Mouse (Mus musculus) T-helper 1 cell (primary cell): ENCODE data around the gene Edem2.

Experiments
- in situ Hi-C: fragments of 300-600 bp; cut with MboI, MseI; formaldehyde crosslinking; loops from one replicate; pipeline ENCODE4 v1.15.1; 2025; ENCODE audit warnings: high pct_unique_total_duplicates

Edem2 gene

DNA sequence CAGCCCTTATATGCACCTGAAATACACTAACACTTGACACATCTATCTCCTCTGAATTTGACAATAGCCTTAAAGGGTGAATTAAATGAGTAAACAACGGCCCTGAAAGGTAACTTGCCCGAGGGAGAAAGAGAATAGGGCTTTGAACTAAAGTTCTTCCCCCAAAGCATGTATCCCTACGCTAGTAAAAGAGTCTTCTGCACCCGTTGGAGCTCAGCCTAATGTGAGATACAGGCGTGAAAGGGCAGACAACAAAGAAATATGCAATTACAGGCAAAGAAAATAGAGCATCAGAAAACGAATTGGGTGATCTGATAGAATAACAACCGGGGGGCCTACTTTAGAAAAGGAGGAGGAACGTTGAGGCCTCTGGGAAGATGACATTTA lies 37.9 kb downstream of the Edem2 start:
- in situ Hi-C loops = no loop called here

DNA sequence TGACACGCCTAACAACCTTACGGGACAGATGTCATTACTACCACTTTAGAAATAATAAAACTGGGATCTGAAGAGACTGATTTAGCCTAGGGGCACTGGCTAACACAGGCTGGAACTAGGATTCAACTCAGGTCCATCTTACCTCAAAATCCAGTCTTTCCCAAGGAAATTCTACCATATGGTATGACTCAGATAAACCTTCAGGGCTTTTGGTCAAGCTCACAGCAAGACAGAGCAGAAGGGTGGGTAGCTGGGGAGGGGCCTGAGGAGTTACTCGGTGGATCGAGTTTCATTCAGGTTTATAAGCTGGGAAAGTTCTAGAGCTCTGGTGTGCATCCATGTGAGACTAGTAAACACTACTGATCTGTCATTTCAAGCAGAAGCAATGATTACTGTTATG lies 40.1 kb downstream of the Edem2 start:
- in situ Hi-C loops = no loop called here

DNA sequence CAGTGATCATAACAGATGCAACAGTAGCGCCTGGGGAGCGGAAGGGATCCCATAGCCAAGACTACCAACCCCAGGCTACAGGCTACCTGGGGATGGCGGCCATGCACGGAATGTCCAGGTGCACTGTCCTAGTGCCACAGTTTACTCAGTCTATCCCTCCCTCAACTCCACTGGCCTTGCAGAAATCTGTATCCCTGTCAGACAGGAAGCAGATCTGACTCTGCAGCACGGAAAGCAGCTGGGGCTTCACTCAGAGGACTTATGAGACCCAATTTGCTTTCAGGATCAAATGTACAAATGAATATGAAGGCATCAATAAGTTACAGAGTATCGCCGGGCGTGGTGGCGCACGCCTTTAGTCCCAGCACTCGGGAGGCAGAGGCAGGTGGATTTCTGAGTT lies 41.5 kb downstream of the Edem2 start:
- in situ Hi-C loops = no loop called here

DNA sequence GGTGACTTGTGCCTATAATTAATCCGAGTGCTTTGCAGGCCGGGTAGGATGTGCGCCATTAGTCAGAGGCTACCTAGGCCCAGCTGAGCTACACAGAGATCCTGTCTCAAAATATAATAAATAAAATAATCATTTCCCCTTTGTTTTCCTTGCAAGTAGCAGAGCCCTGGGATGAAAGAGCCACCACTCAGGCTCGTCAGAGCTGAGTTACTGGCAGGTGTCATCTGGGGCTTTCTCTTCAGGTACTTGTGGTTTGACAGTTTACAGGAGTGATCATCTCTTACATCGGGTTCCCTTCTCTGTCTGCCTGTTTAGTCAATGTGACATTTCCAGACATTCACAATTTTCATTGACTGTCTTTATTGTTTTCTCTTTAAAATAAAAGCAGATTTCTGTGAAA lies 42.7 kb downstream of the Edem2 start:
- in situ Hi-C loops = no loop called here

DNA sequence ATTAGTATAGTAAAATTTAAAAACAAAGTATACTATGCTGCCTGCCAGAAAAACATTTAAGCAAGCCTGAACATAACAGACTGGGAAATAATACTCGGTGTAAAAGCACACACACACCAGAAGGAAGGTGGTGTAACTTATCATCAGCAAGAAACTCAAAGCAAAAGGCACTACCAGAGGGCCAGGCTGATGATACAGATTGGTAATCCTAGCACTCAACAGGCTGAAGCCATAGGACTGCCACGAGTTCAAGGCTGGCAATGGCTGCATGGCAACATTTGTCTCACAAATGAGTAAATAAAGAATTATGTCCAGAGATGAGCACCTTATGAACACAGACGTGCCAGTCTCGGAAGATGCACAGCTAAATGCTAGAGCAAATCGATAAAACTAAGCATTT lies 45.5 kb downstream of the Edem2 start:
- in situ Hi-C loops = no loop called here

DNA sequence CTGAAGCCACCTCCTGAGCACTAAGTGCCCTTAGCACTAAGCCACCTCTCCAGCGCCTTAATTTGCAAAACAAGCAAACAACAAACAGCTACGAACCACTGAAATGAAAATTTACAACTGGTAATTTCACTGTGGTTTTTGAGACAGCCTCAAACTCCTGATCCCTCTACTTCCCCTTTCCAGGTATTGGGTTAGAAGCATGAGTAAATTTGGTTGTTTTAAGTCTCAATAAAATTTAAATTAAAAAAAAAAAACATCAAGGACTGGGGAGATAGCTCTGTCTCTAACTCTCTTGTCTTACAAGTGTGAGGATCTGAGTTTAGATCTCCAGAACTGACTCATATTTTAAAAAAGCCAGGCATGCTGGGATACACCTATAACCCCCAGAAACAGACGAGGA lies 46.1 kb downstream of the Edem2 start:
- in situ Hi-C loops = no loop called here

DNA sequence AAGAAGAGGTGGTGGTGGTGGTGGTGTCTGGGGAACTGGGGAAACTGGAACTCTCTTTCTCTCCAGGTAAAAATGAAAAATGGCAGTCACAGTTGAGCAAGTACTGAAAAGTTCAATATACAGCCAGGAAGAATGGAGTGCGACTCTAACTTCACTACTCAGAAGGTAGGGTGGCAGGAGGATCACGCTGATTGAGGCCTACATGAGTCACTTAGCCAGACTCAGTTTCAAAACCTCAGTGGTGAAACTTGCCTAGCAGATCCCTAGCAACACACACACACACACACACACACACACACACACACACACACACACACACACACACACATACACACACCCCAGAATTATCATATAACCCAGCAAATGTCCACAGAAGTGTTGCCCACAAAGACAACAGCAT lies 47.4 kb downstream of the Edem2 start:
- in situ Hi-C loops = no loop called here

DNA sequence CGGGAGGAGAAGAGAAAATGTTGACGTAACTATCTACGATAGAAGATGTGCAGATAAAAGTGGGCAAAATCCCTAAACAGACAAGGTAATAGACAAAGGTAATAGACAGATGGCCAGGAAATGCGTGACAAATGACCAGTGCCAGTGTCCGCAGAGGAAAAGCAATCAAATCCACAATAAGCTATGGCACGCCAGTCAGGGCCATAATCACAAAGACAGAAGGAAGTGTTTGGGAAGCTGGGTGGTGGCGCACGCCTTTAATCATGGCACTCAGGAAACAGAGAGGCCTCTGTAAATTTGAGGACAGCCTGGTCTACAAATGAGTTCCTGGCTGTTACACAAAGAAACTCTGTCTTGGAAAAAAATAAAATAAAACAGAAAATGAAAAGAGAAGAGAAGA lies 48.1 kb downstream of the Edem2 start:
- in situ Hi-C loops = no loop called here

DNA sequence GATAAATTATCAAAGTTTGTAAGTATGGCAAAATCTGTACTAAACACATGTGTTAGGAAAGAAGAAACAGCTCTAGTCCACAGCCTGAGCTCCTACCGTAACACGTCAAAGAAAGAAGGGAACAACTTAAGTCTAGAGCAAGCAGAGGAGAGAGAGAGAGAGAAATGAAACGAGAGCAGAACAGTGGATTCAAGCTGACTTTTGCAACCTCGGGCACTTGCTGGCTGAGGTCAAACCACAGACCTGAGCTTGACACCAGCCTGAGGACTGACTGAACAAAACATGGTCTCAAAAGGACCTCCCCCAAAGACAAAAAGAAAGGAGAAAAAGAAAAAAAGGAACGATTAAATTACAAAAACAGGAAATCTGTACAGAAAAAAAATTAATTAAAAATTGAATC lies 48.7 kb downstream of the Edem2 start:
- in situ Hi-C loops = no loop called here

DNA sequence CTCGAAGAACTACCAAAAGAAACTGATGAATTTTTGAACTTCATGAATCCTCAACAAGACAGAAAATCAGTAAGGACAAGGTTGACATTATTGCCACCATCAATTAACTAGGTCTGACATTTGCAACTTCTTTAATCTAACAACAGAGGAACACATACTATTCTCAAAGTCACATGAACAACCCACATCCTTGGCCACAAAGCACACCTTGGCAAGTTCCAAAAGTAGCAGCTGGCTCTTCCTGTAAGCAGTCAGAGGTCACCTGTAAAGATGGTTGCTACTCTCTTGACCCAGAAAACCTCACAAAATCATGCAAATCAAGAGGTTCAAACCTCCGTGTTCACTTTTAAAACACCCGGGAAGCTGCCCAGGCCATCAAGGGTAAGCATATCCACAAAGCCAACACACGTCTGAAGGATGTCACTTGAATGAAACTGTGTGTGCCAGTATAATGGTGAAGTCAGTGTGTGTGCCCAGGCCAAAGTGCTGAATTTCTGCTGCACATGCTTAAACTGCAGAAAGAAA lies 49.6 kb downstream of the Edem2 start:
- in situ Hi-C loops = no loop called here

DNA sequence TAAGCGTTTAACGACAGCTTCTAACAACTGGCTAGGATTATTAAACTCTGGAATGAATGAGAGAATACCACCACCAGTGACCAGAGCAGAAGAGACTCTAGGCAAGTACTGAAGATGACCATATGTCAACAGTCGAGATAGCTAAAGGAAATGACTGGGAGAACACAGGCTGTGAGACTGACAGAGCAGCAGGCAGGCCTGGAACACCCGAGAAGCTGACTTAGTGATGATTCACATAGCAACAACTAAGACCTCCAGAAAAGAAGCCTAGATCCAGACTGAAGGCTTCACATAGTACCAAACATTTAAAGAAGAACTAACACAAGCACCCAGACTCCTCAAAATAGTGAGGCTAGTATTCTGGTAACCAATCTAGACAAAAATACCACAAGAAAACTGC lies 54.2 kb downstream of the Edem2 start:
- in situ Hi-C loops = no loop called here

DNA sequence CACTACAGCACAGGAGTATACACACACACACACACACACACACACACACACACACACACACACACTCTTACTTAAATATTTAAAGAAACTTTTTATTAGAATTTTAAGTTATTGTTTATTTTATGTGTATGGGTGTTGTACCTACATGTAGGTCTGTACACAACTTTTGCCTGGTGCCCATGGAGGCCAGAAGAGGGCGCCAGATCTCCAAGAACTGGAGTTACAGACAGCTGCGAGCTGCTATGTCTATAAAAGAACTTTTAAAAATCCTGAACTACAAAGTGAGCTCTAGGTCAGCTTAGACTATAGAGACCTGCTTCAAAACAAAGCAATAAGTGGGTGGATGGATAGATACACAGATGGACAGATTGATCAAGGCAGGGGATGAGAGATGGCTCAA lies 55.7 kb downstream of the Edem2 start:
- in situ Hi-C loops = loop anchor here (5.0 kb wide), 1 partner anchor 79 kb away; the partner anchor contains the start of gene Procr

DNA sequence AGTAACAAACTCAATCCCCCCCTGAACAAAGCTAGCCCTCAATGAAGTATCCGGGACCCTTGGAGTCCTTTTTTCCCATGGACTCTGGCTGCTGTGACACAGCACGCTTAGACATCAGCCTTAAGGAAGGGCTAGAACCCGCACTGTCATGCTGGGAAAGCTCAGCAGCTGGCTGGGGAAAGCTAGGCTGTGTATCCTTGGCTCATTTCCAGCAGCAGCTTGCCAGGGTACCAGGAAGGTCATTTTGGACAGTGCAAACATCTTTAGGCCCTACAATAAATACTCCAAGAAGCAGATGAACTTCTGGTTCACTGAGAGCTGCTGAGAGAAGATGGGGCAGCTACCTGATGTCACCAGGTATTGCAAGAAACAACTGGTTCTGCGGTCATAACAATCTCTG lies 58.0 kb downstream of the Edem2 start:
- in situ Hi-C loops = loop anchor here (5.0 kb wide), 1 partner anchor 81 kb away; the partner anchor contains the start of gene Procr

DNA sequence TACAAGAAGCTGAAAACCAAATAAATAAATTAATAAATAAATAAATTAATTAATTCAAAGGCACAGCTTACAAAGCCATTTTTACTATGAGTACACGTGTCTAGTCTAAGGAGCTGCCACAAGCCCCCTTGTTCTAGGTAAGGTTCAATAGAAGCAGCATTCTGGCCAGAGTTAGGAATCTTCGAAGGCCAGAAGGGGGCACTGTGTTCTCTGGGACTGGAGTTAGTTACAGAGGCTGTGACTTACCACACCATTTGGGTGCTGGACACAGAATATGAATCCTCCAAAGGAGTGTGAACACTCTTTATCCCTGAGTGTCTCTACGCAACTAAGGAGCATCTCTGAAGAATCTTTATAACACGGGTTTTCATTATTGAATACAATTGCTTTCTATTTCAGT lies 60.8 kb downstream of the Edem2 start:
- in situ Hi-C loops = no loop called here

DNA sequence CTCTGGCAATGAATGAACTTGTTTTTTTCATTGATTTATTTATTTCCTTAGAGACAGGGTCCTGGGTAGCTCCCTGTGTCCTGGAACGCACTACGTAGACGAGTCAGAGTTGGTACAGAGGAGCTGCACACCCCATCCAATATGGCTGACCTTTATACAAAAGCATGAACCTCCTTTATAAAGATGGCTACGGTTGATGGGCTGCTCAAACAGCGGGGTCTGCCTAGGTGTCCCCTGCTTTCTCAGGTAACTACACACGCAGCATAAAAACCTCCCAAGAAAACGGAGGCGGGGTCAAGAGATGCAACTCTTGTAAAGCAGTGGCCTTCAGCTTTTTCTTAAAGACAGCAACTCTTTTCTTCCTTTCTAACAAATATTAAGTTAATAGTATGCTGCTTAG lies 61.4 kb downstream of the Edem2 start:
- in situ Hi-C loops = no loop called here

DNA sequence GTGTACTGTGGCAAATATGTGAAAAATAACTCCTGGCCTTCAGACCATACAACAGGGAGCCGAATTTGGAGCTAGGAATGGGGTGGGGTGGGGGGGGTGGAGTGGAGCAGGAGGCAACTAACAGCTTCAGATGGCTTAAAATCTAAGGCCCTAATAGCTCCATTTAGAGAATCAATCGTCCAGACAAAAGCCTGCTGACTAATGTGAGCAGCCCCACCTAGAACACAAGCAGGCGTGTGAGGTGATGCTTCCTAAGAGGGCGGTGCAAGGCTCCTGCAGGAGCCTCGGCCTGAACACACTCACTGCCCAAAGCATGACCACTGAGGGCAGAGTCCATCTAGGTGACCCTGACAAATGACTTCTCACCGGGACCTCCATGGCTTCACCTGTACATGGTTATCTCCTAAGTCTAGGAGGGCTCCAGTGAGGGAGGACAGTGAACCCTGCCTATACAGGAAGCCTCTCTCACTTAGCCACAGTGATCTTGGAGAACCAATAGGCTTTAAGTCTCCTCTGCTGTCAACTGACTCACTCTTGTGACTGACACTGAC lies 65.3 kb downstream of the Edem2 start:
- in situ Hi-C loops = no loop called here

DNA sequence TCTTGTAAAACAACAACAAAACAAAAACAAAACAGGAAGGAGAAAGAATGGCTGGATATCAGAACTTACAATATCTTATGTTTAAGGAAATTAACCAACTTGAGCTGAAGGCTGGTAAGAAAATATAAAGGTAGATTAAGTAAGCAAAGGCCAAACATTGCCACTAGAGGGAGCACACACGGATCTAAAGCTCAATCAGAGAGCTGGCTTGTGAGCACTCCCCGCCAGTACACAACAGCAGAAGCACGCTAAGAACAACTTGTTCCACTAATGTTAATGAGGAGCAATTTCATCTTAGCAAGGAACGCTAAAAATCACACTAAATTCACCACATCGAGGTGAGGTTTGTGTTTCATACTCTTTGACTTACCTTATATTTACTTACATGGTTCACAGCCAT lies 66.2 kb downstream of the Edem2 start:
- in situ Hi-C loops = no loop called here

DNA sequence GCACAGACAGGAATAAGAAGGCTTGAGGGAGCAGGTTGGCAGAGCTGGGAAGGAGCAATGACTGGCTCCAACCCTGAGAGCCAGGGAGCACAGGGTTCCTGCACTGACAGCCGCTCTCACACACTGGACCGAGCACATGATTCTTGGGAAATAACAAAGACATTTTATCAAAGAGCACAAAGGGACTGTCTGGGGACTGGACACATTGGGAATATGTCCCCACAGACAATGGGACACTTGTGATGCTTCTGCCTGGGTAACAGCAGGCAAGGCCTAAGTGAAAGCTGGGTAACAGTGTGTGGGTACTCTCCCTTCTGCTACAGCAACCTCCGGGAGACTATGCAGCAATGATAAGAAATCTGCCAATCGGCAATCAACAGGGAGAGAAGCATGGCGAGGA lies 66.9 kb downstream of the Edem2 start:
- in situ Hi-C loops = no loop called here

DNA sequence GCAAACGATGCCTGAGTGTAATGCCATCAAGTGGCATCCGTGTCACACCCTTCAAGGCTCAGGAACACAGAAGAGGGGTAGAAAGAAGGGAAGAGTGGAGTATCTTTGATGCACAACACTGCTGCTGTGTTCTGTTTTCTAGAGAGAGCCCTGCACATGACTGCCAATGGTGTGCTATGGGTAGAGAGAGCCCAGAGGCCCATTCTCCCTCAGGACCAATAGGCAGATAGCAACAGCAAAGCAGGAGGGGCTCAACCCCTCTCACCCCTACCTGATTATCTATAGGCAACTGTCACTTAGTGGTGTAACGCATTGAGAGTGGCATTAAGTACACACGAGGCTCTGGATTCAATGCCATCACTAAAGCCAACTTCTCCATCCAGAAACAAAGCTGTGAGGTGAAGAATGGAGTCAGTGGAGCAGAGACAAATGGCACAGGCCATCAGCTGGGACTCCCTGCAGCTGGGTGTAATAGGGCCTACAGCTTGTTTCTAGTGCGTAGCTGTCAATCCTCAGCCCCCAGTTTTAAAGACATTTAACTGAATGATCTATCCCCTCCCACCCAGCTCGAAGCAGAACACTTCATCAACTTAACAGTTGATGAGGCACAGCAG lies 73.4 kb downstream of the Edem2 start:
- in situ Hi-C loops = no loop called here

DNA sequence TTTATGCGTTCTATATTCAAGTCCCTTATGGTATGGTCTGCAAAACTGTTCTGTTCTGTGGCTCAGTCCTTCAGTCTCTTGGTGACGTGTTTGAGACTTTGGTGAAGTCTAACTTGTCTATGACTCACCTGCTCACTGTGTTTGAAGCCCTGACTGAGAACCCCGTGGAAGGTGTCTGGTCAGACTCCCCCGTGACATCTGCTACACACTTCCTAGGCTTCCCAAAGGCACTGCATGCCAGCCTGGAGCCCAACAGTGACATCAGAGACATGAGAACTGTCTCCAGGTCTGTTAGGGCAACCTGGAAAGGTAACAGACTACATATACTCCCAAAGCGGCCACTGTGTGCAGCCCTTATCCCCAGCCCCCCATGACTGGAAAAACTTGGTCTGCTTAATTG lies 76.7 kb downstream of the Edem2 start:
- in situ Hi-C loops = no loop called here
